Mouse (Mus musculus): ENCODE results near the gene Dio1.

Dio1 gene

GRCm38 (mm10) chr4:107246040-107246439, 60.9 kb downstream of the Dio1 start:
- DNase-seq (ENCODE audit: low read depth) = no peak

- DNase-seq (ENCODE audit: low read depth) = no peak
Measured at GRCm38 (mm10) chr4:107245368-107245767, 61.6 kb downstream of the Dio1 start.

GRCm38 (mm10) chr4:107243365-107244333, 63.3 kb downstream of the Dio1 start:
- no peak for DNase-seq (ENCODE audit: low read depth)
